Mouse (Mus musculus): Measurements from ENCODE around the gene Enho.
"Not testable (repeated sequence)": the region's sequence is repeated elsewhere in the genome, so short reads cannot be mapped to it uniquely, and the experiment has no call there.

Enho gene

DNA sequence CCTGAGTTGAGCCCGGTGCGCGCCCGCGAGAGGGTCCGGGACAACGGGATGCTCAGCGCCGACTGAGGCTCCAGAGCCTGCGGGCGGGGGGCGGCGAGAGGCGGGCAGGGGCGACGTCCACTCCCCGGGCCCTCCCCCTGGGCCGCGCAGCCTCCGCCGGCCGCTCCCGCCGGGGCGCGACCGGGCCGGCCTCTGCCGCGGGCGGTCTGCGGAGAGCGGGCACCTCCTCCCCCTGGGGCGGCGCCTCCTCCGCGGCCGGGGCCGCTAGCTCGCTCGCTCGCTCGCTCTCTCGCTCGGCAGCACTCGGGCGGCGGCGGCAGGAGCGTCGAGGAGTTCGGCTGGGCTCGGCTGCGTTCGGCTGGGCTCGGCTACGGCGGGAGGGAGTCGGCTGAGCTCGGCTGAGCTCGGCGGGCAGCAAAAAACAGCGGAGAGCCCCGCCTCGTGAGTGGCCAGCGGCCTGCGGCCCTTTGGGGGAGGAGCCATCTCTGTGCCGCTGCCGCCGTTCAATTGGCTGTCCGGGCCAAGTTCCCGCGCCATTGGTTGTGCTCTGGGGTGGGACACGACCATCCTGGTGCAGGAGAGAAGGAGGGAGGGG, at the start of gene Enho:
Enho (minus strand) TSS at position 412 of the 595 bp plus-strand sequence.
- peak; percentile 36 for DNase-seq (ENCODE audit: low read depth, low spot score)

DNA sequence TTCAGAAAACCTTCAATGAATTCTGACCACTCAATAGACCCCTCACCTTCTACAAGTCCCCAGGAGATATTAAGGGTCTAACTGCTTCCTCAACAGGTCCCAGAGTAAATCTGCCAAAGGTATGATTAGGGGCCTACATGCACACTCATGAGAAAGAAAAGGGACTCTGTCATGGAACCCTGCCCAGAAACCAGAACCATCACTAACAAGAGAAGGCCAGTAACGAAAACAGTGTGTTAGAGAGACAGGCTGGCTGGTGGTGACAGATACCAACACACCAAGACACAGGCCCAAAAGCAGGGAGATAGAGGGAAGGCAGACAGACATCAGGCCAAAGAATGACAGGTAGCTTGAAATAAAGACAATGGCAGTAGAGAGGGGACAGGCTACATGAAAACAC, 48.4 kb upstream of the Enho start:
- DNase-seq (ENCODE audit: low read depth, low spot score), result not testable (repeated sequence)

DNA sequence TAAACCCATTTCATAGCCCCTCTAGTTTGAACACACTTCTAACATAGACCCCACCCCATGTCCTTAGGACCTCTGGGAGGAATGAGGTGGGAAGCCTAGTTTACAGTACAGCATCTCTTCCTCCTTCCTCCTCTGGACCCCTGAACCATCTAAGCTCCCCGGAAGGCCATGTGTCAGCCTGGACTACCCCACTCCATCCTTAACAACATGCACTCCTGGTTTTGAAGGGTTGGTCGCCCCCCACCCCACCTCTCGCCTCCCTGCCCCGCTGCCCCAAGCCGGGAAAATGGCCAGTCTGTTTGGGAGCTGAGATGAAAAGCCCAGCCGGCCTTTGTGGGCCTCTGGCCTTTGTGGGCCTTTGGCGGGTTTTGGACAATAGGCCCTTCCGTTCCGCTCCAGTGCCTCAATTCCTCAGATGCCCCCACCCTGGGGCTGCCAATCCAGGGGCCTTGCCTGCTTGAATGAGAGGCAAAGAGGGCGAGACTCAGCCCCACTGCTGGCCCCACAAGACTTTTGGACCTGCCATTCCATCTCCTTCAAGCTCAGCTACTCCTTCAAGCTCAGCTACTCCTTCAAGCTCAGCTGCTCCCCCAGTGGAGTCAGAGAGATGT, 45.9 kb upstream of the Enho start:
- not testable (repeated sequence) for DNase-seq (ENCODE audit: low read depth, low spot score)

DNA sequence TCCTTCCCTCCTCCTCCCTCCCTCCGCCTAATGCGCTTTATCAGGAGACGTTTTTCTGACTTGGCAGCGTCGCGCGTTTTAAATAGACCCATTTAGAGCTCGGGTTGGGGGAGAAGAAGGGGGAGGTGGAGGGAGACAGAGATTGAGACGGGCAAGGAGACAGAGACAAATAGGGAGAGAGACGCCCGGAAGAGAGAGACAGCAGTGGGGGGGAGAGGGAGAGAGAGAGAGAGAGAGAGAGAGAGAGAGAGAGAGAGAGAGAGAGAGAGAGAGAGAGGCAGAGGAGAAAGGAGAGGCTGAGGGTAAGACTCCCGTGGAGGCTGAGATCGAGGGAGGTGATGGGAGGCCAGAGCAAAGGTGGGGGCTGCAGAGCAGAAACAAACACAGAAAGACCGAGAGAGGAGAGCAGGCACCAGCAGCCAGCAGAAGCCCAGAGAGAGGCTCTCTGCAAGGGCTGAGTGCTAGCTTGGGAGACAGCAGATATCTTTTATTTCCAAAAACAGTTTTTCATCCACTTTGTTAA, 44.9 kb upstream of the Enho start:
- not testable (repeated sequence) for DNase-seq (ENCODE audit: low read depth, low spot score)

DNA sequence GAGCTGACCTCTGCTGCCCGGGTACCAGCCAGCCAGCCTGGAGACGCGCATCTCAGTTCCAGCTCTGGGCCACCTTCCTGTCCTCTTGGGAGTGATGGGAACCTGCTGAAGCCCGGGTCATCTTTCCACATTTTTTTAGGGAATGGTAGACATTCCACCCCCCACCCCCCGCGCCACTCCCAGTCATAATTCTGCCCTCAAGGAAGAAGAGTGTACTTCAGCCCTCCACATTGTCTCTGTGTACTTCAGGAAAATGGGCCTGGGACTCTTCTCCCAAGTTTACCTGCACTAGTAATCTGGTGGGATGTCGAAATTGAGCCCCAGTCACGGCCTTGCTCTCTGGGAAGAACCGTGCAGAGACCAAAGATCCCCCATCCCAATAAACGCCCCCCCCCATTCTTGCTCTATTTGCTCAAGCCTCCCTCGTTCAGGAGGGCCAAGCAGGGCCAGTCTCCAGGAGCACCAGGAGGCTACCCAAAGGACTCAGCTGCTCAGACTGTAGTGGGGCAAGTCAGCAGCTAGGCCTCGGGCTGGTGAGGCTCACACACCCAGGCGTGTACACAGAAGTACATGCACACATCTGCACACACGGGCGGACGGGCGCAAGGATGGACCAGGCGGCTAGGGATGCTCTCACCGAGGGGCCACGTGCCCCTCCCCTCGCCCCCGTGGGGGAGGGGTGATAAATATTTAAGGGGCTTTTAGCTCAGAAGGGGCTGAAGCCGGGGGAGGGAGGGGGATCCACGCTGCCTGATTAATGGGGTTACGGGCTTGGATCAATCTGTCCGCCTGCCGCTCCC, 44.2 kb upstream of the Enho start:
- DNase-seq (ENCODE audit: low read depth, low spot score), result not testable (repeated sequence)

GRCm38 (mm10) chr4:41683303-41683702, 43.2 kb upstream of the Enho start:
- DNase-seq (ENCODE audit: low read depth, low spot score), result not testable (repeated sequence)

DNA sequence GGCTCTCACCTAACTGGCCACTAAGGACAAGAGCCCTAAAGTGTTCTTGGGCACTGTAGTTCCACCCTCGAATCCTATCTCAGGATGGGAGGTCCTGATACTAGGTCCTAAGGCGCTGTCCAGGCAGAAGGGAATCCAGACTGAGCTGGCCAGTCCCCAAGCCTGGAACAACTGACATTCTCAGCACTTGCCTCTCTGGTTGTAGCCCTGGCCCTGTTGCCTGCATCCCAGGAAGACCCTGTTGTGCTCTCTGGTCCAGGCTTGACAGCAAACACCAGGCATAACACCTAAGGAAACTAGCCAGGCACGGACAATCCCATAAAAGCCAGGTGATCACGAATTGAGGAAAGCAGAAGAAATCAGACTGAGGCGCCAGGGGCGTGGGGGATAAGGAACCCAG, 42.7 kb upstream of the Enho start:
- DNase-seq (ENCODE audit: low read depth, low spot score), result no peak

GRCm38 (mm10) chr4:41681947-41682346, 41.8 kb upstream of the Enho start:
- DNase-seq (ENCODE audit: low read depth, low spot score), result no peak

DNA sequence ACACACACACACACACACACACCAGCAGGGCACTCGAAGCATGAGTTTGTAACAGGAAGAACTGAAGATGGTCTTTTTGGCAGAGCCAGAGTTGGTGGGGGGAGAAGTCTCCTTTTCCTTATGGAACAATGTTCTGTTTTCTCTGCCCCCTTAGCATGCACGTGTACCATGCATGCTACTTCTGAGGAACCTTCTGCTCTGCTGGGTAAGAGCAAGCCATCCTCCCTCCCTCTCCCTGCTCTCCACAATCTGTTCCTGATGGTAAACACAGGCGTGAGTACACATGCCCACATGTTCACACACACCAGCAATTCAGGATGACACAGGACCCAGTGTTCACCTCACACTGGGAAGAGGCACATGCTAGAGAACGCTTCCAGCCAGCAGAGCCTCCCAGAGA, 41.1 kb upstream of the Enho start:
- no peak for DNase-seq (ENCODE audit: low read depth, low spot score)

DNA sequence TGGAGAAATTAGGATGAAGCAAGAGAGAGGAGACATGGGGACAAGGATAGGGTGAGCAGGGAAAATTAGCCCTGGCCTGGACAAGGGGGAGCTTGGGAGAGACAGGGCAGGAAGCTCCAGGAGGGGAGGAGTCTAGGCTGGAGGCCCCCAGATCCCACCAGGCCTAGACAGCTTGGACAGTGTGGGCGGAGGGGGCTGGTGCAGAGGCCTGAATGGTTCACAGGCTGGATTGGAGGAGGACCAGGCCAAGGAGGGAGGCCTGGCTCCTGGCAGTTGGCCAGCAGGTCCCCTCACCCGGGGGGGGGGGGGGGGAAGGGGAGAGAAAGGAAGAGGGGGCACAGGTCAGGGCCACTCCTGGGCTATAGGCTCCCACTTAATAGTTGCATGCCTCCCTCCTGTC, 39.2 kb upstream of the Enho start:
- DNase-seq (ENCODE audit: low read depth, low spot score), result no peak

- no peak for DNase-seq (ENCODE audit: low read depth, low spot score)
These were observed 38.7 kb upstream of the Enho start for GRCm38 (mm10) chr4:41678863-41679262.

DNA sequence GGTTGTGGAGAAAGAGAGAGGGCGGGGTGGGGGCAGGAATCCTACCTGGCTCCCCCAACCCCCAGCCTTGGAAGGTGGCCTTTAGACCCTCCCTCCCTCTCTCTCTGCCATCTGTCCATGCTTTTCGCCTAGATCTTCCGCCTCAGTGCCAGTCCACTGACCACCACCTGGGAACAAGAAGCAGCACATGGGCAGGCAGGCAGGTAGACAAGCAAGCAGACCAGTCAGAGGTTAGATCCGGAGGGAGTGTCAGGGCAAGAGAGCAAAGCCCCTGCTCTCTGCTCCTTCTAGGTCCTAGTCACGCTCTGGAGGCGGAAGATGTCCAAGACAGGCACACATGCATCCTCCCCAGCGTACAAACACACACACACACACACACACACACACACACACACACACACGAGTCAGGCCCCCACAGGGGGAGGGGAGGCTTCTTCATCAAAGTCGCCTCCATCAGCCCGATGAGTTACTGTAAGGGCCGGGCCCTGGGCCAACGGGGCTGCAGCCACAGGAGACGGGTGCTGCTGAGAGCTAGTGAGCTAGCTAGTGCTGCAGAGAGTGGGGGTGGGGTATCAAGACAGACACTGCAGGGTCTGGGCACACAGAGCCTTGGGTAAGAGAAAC, 37.0 kb upstream of the Enho start:
- no peak for DNase-seq (ENCODE audit: low read depth, low spot score)

DNA sequence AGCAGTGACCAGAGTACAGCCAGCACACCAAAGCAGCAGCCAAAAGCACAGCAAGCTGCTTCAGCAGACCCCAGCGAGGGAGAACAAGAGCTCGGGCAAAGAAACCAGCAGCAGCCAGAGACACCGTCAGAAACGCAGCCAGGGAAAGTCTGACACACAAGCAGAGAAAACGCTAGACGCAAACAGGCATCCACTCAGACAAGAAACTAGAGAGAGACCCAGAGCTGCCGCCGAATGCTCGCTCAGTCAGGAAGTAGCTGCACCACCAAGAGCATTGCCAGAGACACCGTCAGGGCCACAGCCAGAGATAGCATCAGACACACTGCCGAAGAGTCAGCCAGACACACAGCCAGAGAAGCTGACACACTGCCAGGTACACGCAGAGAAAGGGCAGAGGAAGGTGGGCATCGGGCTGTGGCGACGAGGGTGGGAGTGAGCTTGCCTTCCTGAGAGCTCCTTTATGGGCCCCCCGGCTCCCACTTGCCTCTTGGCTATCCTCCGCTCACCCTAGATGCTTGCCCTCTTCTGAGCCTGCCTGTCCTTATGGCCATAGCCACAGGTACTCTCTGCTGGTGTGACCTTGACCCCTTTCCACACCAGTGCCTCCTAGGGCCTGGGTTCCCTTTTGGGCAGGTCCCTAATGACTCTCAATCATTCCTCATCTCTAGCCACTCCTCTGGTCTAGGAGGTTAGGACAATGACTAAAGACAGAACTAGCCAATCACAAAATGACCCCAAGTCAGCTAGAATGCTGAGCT, 36.3 kb upstream of the Enho start:
- no peak for DNase-seq (ENCODE audit: low read depth, low spot score)

DNA sequence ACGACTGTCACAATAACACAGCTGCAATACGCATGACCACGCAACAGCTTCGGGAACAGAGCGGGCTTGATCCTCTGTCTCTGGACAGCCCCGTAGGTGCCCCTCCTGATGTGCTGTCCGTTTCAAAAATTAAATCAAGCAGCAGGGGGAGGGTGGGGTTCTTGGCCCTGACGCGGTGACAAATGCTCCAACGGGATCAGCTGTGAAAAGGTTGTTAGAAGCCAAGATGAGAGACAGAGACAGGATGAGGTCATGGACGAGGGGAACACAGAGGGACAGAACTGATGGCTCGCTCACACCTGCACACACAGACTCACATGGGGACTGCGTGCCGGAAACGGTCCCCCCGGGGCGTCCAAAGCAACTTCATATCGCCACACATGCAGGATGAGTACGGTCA, 33.1 kb upstream of the Enho start:
- DNase-seq (ENCODE audit: low read depth, low spot score), result no peak

DNA sequence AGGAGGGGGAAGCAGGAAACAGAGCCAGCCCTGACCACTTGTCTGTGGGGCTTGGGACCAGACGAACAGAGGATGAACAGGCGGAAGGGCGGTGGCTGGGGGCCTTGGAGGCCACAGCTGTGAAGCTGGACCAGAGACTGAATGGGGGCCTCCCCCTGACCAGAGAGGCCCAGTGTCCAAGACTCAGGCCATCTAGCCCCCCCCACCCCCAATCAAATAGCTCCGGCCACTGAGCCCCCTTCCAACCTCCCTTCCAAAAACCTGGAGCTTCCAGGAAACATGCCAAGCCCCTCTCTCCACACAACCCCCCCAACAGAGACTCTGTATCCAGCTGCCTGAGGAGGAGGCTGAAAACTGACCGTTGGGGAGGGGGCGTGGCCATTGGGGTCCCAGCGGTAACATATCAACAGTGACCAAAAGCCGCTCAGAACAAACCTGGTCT, 32.4 kb upstream of the Enho start:
- no peak for DNase-seq (ENCODE audit: low read depth, low spot score)

DNA sequence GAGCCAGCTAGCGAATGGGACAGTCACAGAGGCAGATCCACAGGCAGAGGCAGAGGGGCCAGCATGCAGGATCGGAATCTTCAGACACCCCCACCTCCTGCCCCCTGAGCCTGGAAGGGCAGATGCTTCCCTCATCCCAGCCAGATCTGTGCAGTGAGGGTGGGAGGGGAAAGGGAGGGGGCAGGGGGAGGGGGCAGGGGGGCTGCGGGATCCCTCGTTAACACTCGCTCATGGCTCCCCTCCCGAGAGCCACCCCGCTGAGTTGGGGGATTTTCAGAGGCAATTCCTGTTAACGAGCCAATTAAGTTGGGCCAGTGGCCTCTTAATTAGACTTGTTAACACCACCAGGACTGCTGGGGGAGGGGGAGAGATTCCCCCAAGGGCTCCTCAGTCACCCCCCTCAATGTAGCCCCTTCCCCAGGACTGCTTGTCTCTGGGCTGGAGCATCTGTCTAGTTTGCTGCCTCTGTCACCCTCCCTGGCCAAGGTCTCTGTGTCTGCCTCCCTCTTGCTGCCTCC, 31.9 kb upstream of the Enho start:
- no peak for DNase-seq (ENCODE audit: low read depth, low spot score)

DNA sequence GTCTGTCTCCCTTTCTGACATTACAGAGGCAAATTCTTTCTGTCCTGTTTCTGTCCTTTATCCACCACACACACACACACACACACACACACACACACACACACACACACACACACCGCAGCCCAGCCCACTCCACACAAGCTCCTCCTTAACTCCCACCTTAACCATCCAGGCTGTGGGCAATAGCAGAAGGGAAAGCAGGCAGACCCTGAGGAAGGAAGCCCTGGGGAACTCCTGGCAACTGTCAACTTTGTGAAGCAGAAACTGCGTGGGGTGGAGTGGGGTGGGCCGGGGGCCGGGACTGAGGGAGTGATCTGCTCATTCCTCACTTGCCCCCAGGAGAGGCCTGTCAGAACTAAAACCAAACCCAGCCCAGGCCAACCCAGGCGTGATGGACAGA, 31.4 kb upstream of the Enho start:
- no peak for DNase-seq (ENCODE audit: low read depth, low spot score)

DNA sequence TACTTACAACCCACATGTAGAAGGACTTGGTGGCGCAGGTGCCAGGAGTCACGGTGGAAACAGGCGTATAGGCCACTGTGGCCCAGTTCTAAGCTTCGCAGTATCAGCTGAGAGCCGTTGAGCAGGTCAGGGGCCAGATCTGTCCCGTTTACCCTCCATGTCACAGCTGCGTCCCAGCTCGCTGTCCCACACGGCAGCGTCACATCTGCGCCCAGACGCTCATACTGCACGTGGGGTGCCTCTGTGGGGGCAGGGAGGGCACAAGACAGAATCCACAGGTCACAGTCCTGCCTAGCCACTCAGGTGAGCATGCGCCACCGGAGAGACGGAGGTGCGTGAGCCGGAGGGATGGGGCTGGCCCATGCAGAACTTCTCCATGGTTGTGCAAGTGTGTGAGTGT, 30.7 kb upstream of the Enho start:
- no peak for DNase-seq (ENCODE audit: low read depth, low spot score)

GRCm38 (mm10) chr4:41666646-41667045, 26.5 kb upstream of the Enho start:
- DNase-seq (ENCODE audit: low read depth, low spot score), result no peak

- no peak for DNase-seq (ENCODE audit: low read depth, low spot score)
These were observed 25.0 kb upstream of the Enho start for GRCm38 (mm10) chr4:41665009-41665675.

DNA sequence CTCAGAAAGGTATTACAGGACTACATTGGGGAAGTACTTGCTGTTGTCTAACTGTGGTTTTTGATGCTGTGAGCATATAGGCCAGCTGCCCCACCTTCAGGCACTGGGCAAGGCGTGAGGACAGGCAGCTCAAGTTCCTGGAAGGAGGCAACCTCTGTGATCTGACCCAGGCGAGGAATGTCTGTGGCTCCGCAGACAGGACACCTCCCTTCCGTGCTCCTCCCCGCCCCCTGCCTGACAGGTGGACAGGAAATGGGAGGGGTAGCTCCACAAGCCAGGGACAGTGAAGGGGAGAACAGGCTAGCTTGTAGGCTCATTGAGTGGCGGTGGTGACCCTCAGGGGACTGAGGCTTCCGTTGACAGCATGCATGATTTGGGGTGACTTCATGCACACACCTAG, 24.4 kb upstream of the Enho start:
- DNase-seq (ENCODE audit: low read depth, low spot score), result no peak

Measured in WW6 (cell line).